Mouse (Mus musculus) right cerebral cortex, postnatal 36 days (tissue): Measurements from ENCODE around the gene Olfr959.

Experiments used
- DNase-seq, 2 experiments: peaks; one replicate each; pipeline ENCODE4 v3.0.0; 2022; ENCODE audit warnings: low spot score in 2 of 2, mixed read lengths in 1 of 2

Gene Olfr959

GRCm38 (mm10) chr9:39575469-39575868 lies at the start of gene Olfr959:
Gene Olfr959, minus strand, starts transcription at chr9:39575569.
- DNase-seq = no peak

- no peak for DNase-seq
Measured at GRCm38 (mm10) chr9:39624711-39625110, 49.3 kb upstream of the Olfr959 start.

DNA sequence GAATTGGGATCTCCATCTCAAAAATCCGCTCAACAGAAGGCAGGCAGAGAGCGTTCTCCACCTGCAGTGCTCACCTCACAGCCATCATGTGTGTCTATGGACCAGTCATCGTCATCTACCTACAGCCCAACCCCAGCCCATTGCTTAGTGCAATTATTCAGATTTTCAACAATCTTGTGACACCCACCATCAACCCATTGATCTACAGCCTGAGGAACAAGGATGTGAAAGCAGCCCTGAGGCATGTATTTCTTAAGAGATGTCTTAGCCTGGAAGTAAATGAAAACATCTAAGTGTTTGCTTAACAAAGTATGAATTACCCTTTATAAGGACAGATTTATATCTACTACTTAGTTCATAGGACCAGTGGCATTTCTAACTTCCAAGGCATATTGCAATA lies 48.4 kb upstream of the Olfr959 start:
- DNase-seq = no peak

GRCm38 (mm10) chr9:39621073-39621472 lies 45.7 kb upstream of the Olfr959 start, which contains the start of gene Olfr960:
Gene Olfr960, plus strand, starts transcription at chr9:39621373.
- no peak for DNase-seq

DNA sequence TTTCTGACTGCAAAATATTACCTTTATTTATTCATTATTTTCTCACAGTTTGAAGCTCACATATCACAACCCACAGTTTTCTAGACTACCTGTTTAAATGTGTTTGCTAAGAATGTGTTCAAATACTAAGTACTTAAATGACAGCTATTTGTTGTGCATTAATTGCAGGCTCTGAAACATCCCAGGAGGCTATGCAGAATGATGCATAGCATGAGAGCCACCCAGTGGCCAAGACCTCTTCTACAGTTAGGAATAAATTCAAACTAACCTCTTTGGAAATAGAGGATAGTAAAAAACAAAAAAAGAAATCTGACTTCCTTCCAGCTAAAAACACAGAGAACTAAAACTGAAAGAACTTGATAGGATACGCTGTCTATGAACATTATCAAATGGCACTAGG lies 36.6 kb upstream of the Olfr959 start:
- DNase-seq = no peak

DNA sequence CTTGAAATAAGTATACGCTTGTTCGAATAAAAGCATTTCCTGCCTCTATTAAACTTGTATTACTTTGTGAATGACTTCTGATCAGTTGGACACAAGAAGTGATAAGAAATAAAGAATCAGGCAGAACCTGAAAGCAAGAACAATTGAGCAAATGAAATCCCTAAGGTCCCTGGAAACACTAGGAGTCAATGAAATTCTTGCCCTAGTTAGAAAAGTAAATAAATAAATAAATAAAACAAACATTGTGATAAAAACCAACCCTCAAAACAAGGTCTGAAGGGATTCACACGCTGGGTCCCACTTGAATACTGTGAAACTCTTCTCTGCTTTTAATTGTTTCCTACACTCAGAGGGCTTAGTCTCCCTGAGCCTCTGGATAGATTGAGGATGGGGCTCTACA lies 35.0 kb upstream of the Olfr959 start, which contains the start of gene Olfr148:
TSS of gene Olfr148 (plus strand) at position 301 of the 400 bp plus-strand sequence.
- no peak for DNase-seq

DNA sequence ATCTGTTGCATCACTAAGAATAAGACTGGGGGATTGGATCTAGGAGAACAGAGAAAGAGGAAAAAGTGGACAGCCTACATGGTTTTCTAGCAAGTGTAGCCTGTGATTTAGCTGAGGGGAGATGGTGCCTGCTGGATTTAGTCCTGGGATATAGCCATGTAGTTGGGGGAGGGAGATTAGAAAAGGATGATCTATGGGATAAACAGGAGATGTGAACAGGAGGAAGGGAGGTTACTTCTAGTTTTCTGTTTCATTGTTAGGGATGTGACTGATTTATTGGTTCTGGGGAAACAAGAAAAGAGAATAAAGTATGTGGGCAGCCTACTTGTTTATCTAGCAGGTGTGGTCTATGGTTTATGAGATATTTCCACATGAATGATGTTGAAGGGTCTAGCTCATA lies 33.1 kb upstream of the Olfr959 start:
- DNase-seq = no peak

GRCm38 (mm10) chr9:39603999-39604453 lies 28.7 kb upstream of the Olfr959 start, which contains the start of gene AW551984:
Gene AW551984, minus strand, starts transcription at chr9:39604403.
- DNase-seq = no peak

DNA sequence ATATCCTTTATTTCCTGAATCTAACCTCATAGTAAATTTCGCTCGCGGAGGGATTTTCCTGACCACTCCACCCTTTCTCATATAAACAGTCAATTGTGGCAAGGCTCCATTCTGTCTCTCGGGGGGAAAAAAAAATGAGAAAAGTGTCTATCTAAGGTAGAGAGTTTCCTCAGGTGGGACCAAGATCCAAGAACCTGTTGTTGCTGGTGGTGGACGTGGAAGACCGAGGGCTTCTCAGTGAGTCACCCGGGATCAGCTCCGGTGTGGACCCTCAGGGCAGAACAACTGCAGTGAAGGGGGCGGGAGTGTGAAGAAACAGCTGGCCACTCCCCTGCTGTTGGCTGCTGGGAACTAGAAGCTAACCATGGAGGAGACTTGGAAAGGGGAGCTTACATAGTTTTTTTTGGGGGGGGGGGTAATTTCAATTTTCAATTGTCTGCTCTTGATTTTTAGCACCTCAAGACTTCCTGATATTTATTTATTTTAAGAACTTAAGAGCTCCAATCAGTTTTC lies 28.0 kb upstream of the Olfr959 start:
- no peak for DNase-seq

GRCm38 (mm10) chr9:39602536-39603332 lies 27.4 kb upstream of the Olfr959 start:
- DNase-seq = peak; percentile 3 to 9

DNA sequence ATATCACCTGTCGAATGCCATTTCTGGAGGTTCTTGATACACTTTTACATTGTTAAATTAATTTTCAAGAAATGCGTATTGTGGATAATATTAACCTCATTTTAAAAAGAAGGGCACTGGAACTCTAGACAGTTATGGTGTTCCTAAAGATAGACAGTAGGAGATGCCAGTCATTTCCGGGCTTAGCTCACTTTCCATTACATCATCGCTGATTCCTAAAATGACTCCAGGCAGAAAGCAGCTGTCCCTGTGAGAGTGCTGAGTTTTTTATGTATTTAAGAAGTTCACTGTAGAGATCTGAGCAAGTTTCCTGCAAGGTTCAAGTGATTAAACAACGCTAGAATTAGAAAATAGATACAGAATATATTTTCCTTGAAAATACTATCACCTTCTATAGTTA lies 1.7 kb upstream of the Olfr959 start:
- DNase-seq = no peak

- DNase-seq = no peak
Measured at GRCm38 (mm10) chr9:39558349-39558647, 17.1 kb downstream of the Olfr959 start.

DNA sequence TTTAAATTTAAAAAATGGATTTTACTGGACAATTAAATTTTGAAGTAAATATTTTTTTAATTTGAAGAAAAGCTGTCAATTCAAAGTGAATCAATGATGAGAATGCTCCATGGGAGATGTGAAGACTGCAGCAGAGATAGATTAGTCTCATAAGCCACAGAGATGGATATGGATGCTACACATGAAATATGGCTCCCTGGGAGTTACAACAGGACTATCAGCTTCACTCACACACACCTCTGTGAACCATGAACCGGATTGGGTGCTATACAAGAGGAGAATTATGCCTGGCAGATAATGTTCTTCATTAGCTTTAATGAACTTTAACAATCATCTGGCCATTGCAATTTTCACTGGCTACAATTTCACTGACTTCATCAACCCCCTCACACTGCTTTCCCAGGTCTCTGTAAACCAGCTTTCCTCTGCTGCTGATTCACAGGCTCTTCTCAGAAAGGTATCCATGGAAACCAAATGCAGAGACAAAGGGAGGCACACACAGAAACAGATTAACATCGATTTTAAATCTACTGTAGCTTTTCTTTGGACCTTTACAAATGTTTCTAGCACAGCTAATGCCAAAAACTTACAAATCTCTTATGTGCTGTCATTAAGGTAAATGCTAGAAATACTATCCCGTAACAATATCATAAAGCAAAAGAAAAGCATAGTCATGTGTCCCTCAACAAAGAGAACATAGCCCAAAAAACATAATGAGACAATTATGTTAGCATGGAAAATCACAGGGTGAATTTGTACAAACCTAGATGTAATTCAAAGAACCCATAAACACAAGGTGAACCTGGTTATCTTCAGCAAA lies 17.6 kb downstream of the Olfr959 start:
- DNase-seq = no peak

GRCm38 (mm10) chr9:39553946-39554345 lies 21.4 kb downstream of the Olfr959 start, which contains the start of gene Olfr958:
Gene Olfr958, minus strand, starts transcription at chr9:39554054.
- no peak for DNase-seq

- no peak for DNase-seq
Measured at GRCm38 (mm10) chr9:39550806-39551205, 24.6 kb downstream of the Olfr959 start.

GRCm38 (mm10) chr9:39523616-39524285 lies 51.6 kb downstream of the Olfr959 start:
- no peak for DNase-seq
